Mouse (Mus musculus) brain, embryonic 18.5 days (tissue): ENCODE measurements around the gene Psmd9.
A peak's percentile ranks its signal among the peaks of the same experiment; 100 is the strongest.

Experiments used
- DNase-seq: peaks from one replicate; pipeline ENCODE4 v3.0.0-alpha.2; 2012; ENCODE audit warnings: low read depth, low spot score

The Psmd9 gene

GRCm38 (mm10) chr5:123239501-123239900 is 70.3 kb downstream of the Psmd9 start:
- DNase-seq: no peak

- DNase-seq: no peak
Measured at GRCm38 (mm10) chr5:123245518-123245917, 76.3 kb downstream of the Psmd9 start.

- DNase-seq: no peak
Measured at GRCm38 (mm10) chr5:123251390-123251789, 82.2 kb downstream of the Psmd9 start.

- peak; percentile 83 for DNase-seq
Measured at GRCm38 (mm10) chr5:123251834-123252233, 82.6 kb downstream of the Psmd9 start, which contains the start of gene Wdr66. Gene Wdr66, plus strand, starts transcription at chr5:123252102.

- DNase-seq: peak; percentile 69
Measured at GRCm38 (mm10) chr5:123256841-123257755, 87.9 kb downstream of the Psmd9 start.

GRCm38 (mm10) chr5:123258990-123259389 is 89.8 kb downstream of the Psmd9 start:
- DNase-seq: no peak

GRCm38 (mm10) chr5:123260698-123261097 is 91.5 kb downstream of the Psmd9 start:
- DNase-seq: no peak

GRCm38 (mm10) chr5:123266909-123267308 is 97.7 kb downstream of the Psmd9 start:
- DNase-seq: no peak

GRCm38 (mm10) chr5:123268477-123269474 is 99.6 kb downstream of the Psmd9 start:
- no peak for DNase-seq

GRCm38 (mm10) chr5:123270917-123271316 is 101.7 kb downstream of the Psmd9 start:
- DNase-seq: no peak

- no peak for DNase-seq
Measured at GRCm38 (mm10) chr5:123272927-123273326, 103.7 kb downstream of the Psmd9 start.

GRCm38 (mm10) chr5:123276636-123277341 is 107.6 kb downstream of the Psmd9 start:
- no peak for DNase-seq

GRCm38 (mm10) chr5:123277342-123277701 is 108.1 kb downstream of the Psmd9 start:
- DNase-seq: peak; percentile 65

- no peak for DNase-seq
Measured at GRCm38 (mm10) chr5:123277704-123278103, 108.5 kb downstream of the Psmd9 start.

GRCm38 (mm10) chr5:123279248-123279647 is 110.0 kb downstream of the Psmd9 start:
- no peak for DNase-seq

GRCm38 (mm10) chr5:123281336-123282136 is 112.3 kb downstream of the Psmd9 start:
- DNase-seq: no peak

GRCm38 (mm10) chr5:123285174-123285573 is 116.0 kb downstream of the Psmd9 start:
- DNase-seq: no peak

- DNase-seq: no peak
Measured at GRCm38 (mm10) chr5:123288079-123288478, 118.9 kb downstream of the Psmd9 start.

GRCm38 (mm10) chr5:123294653-123295052 is 125.4 kb downstream of the Psmd9 start:
- no peak for DNase-seq

- DNase-seq: no peak
Measured at GRCm38 (mm10) chr5:123296224-123296806, 127.1 kb downstream of the Psmd9 start.
